Mouse (Mus musculus): ENCODE data around the gene Cma2.
"Not testable (repeated sequence)": the region's sequence is repeated elsewhere in the genome, so short reads cannot be mapped to it uniquely, and the experiment has no call there.

Cma2 gene

DNA sequence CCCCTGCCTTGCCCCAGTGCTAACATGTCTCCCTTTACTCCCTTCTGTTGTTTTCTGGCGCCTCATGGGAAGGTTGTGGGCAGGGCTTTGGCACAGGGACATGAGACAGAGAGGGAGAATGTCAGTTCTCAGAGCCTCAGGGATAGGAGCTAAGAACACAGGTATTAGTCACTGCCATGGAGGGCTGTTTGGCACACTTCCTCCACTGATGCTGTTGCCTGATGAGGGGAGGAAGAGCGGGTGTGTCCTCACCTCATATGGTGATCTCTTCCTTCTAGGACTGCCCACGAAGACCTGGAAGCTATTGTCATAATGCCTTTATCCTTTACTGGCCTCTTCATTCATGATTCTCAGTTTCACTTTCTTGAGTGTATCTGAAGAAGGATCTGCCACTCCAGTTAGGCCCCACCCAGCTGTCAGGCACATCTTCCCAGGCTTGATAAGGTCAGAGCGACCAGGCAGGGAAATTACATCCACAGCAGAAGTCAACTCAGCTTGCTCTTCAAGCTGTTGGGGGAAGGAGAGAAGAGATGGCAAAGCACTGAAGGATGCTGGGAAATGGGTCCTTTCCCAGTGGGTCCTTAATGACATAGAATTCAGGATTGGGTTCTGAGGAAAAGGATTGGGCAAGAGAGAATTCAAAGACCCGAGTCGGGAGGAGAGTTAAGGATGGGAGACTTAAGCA lies at the start of gene Cma2:
Cma2 (plus strand) TSS at position 635 of the 685 bp plus-strand sequence.
- DNase-seq = no peak

DNA sequence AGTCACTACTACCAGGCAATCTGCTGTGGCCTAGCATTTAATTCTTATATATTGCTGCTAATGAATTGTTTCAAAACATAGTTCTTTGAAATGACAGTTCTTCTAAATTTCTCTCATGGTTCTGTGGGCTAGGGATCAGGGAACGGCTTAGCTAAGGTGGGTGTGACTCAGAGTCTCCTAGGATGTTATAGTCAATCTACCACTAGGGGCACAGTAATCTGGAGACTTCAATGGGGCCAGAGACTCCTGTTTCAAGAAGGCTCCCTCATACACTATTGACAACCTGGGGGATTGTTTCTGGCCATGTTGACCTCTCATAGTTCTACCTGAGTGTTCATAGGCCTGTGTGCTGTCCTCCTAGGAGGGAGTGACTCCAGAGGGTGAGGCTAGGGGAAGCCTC lies 45.3 kb upstream of the Cma2 start:
- DNase-seq = no peak

DNA sequence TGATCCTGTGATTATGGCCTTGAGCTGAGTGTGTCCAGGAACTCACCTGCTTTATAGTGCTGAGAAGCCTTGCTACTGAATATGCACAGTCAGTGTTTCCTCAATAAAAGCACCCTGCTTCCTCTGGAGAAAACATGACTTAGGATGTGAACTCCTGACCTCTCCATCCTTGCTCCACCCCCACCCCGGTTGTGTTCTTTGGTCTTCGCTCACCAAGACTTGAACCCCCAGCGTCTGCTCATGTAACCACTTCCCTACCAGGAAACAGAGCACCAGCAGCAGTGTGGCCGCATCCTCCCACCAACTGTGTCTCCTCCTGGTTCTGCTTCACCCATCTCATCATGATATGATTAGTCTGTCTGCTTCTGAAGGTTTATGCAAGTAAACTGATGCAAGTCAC lies 37.4 kb upstream of the Cma2 start:
- no peak for DNase-seq

DNA sequence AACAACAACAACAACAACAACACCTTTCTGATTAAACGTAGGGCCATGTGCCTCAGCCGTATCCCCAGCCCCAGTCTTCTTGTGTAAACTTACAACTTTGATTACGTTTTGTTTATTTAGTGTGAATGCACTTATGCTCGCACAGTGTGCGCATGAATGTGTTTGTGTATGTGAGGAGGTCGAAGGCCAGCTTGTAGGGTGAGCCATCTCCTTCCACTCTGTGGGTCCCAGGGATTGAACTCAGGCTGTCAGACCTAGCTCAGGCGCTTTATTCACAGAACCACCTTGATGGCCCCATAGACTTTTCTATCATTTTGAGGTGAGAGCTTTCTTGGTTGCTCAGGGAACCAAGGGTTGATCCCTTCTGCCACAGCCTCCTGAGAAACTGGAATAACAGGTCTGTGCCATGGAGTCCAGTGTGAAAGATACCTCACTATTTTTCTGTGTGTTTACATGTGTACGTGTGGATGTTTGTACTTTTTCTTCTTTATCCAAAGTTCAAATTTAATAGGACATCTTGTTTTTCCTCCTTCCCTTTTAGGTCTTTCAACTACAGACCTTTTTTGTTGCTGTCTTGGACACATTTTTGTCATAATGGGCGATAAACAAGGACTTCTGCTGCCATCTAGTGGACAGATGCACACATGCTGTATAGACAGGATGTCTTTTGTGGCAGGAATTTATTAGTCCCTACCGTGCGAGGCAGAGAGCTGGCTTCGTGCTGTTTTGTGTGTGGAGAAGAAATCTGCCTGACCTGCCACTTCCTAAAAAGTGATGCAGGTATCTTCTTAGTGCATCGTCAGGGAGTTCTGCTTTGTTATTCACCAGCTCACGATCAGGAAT lies 32.3 kb upstream of the Cma2 start:
- DNase-seq = peak; percentile 71 to 86

DNA sequence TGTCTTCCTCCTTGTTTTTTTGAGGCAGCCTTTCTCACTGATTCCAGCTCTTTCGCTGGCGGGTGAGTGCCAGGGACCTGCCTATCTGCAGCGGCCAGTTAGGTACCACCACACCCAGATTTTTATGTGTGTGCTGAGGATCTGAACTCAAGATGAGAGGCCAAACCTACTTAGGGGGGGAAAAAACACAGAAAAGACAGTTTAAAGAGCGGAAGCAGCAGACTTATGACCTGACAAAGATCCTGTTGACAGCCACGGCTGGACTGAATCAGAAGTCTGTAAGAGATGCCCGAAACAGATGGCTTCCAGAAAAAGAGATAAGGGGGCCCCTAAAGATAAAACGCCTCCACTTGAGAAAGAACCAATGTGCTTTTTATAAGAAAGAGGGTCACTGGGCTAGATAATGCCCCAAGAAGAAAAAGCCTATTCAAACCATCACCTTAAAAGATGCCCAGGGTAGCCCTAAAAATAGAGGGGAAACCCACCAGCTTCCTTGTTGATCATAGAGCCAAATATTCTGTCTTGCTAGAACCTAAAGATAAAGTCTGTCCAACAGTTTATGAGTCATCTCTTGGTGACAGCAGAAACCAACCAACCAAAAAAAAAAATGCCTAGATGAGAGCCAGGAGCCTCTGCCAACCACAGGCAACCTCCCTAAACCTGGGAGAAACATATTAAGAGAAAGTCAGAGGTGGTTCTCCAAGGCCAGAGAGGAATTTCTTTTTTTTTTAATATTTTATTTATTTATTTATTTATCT lies 28.1 kb upstream of the Cma2 start:
- no peak for DNase-seq

DNA sequence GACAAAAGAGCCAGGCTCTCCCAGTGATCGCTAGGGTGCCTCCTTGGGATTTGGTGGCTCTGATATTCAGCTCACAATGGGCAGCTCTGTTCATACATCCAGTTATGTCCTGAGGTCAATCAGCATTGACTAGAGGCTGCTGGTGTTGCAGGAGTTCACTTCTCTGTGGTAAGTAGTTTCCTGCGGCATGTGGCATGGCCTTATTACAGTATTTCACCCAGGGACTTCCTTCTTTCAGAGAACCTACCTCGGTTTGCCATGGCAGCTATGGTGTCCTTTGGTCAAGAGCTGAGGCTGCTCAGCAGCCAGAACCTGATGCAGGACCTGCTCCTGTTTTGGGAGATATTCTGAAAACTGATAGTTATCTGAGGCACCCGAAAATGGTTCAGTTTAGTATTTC lies 23.9 kb upstream of the Cma2 start:
- no peak for DNase-seq

DNA sequence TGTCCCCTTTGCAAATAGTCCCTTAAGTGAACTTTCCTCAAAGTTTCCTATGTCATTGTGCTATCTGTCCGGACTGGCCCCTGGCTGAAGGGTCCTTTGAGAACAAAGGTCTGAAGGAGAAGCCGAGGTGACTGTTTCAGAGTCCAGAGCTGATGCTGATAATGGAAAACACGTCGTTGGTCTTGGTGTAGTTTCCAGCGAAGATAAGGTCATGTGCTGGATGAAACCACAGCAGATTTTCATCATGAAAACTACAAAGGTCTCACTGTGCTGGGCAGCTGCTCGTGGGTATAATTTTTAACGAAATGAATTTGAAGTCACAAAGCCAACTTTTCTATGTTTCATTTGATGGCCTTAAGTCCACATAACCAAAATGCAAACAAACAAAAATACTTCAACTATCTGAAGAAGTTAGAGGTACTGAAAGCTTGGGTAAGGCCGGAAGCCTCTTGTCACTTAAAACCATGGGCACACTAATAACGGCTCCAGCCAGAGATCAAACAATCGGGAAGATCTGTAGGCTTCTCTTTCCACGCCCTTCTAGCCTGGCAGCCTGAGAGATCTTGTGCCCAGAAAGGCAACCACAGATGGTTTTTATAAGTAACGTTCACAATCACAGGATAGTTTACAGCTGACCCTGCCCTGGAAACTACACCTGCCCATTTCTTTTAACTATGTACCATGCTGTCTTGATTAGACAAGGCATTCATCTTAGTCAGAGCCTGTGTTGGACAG lies 21.4 kb upstream of the Cma2 start:
- DNase-seq = no peak

DNA sequence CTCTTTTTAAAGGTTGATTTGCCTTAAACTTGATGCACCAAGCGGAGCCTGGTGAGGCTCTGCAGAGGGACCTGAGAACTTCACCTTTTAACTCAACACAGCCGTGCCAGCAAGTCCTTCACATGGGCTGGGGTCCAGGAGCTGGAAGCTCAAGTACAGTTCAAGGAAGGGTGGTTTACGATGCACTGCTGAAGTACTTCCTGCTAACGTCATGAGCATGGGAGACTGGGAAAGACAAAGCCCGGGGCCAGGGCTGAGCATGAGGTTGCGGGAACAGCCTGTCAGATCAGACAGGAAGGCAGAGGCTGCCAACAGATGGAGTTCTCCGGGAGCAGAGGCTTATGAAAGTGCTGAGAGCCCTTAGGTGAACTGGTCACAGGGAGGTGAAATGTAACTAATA lies 17.2 kb upstream of the Cma2 start:
- DNase-seq = peak in 1 of 2 experiments; percentile 26

DNA sequence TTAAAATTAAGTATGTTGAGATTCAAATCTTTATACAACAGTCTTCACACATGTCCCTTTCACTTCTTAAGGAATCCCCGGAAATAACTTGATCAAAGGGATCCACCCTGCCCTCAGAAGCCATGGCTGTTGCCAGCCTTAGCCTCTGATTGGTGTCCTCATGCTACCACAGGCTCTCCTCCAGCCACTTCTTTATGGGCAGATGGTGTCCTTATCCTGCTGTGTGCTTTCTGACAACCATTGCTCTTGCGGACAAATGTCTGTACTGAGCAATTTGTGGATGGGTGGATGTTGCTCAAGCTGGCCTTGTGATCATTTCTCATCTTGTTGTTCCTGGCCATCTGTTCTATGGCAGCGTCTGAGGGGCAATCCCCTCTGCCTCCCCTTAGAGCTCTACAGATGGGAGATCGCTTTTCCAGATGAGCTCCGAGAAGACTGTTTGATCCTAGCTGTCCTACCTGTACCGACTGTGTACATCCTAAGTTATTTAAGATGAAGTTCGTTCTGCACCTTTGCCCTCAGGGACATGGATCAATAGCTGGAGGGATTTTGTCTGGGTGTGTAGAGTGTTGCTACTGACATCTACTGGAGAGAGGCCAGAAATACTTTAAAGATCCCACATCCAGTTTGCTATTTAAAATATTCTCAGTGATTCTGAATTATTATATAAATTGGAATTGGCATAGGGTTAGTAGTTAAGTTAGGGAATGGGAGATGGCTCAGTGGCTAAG lies 10.5 kb upstream of the Cma2 start:
- DNase-seq = peak in 1 of 2 experiments; percentile 23

DNA sequence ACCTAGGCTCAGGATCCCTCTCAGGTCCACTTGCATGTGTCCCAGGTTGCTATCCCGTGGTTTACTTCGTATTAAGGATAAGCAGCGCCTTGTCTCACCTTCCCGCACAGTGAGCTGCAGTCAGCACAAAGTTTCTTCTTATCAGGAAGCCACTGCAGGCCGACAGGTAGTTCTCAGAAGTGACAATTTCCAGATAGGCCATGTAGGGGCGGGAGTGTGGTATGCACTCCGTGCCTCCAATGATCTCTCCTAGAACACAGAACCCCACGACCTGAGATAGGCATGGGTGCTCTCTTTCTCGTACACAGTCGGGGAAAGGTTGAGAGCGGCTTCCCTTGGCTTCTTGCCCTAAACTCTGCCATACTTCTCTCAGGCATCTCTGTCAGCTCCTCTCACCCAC lies 7.2 kb upstream of the Cma2 start:
- no peak for DNase-seq

DNA sequence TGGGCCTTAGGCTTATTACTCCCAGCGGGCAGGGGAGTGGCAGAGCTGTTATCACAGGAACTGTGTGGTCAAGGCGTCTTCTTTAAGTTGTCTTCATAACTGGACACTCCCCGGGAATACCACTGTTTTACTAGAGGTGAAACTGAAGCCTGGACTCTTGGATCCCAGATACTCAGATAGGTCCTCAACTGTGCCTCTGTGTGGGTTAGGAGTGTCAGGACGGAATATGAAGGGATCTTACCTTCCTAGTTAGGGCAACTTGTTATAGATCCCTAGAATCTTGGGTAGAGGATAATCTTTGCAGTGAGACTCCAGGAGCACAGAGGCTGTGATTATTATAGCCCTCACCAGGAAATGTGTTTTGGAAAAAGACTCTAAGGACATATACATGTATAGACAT lies 6.2 kb upstream of the Cma2 start, which contains the start of gene Cma1:
Cma1 (minus strand) TSS at position 101 of the 400 bp plus-strand sequence.
- DNase-seq = no peak

DNA sequence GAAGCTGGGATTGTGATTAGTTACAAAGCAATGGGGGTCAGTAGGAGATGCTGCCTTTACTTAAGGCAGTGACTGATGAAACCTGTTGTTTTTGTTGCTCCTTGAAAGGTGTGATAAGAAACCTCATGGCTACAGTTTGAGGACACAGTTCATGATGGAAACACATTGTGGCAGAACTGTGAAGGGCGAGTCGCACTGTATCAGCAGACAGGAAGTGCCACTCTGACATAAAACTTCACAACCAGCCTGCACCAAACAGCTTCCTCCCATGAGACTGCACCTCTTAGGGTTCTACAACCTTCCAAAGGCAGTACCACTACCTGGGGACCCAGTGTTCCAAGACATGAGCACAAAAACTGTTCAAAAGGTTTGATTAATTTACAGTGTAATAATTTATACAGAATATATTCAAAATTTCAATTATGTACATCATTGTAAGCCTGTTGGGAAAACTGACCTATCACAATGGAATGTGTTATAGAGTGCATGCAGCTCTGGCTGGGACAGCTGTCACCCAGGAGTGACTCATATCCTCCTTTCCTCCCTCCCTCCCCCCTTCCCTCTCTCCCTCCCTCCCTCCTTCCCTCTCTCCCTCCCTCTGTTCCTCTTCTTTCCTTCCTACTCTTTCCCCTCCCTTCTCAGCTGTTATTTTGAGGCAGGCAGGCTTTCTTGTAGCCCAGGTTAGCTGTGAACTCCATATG lies 4.4 kb upstream of the Cma2 start:
- DNase-seq = no peak

DNA sequence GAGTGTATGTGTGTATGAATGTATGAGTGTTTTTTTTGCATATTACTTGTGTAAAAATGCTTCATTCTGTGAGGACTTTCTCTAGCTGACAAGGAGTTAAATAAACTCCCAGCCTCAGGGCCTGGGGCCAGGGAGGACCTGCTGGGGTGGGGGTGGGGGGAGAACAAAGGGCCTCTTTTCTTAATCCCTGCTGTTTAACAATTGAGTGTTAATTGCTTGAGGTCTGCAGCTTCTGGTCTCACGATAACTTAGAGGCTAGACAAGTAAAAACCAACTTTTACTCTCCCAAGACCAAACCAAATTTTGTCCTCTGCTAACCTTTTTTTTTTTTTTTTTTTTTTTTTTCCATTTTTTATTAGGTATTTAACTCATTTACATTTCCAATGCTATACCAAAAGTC lies 12.5 kb downstream of the Cma2 start:
- DNase-seq = no peak

DNA sequence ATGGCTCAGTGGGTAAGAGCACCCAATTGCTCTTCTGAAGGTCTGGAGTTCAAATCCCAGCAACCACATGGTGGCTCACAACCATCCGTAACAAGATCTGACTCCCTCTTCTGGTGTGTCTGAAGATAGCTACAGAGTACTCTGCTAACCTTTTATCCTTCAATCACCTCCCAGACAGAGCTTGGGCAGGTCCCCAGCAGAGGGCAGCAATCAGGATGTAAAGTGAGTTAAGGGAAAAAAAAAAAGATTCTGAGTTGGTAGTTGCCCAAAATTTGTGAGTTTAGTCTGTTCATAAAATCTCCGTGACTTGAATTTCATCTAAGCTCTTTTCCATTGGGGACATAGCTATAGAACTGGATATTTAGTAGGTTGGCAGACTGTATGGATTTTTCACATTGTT lies 13.1 kb downstream of the Cma2 start:
- DNase-seq = not testable (repeated sequence)

DNA sequence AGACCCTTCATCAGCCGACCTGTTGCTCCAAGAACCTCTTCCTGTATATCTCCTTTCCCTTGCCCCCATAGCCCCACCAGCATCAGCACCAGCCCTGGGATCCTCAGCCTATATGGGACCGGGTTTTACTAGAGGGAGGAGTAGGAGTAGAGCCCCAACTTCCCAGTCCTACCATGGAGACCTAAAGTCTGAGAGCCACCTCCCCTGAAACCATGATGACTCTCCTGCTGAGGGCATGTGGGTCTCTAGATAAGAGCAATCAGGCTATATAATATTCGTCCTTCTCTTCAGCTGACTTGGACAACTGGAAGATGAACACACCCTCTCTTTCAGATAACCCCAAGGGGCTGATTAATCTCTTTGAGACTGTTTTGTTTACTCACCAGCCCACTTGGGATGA lies 36.7 kb downstream of the Cma2 start:
- not testable (repeated sequence) for DNase-seq

DNA sequence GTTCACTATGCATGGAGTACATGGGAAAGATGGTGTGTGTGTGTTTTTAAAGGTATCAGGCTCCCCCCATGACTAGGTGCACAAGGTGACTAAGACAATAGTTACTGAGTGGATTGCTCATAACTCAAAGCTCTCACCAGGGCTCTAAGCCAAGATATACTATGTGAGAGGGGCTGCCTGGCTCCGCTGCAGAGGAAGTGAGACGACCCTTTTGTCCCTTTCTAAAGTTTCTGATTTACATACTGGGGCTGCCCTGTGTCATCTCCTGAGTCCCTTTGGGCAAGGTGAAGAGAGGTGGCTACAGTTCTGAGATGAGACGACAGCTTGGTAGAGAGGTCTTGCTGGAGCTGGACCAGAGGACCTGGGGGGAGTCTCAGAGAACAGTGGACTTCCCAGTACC lies 62.4 kb downstream of the Cma2 start:
- DNase-seq = no peak

DNA sequence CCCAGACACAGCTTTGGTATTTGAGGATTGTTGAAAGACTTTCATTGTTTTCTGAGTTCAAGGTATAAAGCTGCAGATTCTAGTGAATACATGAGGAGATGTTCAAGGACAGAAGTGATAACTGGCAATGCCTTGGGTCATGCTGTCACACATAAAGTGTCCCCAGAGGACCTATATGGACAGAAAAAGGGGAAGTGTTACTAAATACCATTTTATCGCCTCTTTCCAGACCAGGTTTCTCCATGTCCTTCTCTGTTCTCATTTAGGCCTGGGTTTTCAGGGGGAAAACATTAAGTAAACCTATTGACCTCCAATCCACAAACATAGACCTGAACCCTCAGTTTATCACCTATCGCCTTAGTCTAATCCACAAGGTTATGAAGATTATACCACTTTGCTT lies 63.1 kb downstream of the Cma2 start:
- DNase-seq = no peak

DNA sequence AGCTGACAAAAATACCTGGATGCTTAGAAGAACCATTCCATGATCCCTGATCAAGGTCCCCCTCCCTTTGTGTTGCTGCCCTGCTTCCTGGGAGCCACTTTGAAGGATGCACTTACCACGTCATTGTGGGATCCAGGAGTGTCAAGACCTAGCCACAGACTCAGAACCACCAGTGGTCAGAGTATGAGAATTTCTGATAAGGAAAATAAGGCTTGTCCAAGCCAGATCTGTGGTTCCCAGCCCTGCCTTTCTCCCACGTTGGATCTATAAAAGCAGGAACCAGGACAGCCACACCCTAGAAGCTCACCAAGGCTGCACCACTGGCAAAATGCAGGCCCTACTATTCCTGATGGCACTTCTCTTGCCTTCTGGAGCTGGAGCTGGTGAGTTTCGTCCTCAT lies 66.9 kb downstream of the Cma2 start, which contains the start of gene Mcpt1:
Mcpt1 (plus strand) TSS at position 301 of the 400 bp plus-strand sequence.
- not testable (repeated sequence) for DNase-seq

DNA sequence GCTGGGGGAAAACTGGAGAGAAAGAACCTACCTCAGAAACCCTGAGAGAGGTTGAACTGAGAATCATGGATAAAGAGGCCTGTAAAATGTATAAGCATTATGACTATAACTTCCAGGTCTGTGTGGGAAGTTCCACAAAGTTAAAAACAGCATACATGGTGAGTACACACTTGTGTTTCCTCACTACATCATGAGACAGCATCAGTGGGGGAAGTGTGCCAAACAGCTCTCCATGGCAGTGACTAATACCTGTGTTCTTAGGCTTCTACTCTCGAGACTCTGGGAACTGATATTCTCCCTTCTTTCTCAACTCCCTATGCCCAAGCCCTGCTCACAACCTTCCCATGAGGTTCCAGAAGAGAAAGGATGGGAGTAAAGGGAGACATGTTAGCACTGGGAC lies 68.7 kb downstream of the Cma2 start:
- DNase-seq = no peak

DNA sequence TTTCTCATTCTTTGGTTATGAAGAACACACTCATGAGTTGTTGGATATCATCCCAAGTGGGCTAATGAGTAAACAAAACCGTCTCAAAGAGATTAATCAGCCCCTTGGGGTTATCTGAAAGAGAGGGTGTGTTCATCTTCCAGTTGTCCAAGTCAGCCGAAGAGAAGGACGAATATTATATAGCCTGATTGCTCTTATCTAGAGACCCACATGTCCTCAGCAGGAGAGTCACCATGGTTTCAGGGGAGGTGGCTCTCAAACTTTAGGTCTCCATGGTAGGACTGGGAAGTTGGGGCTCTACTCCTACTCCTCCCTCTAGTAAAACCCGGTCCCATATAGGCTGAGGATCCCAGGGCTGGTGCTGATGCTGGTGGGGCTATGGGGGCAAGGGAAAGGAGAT lies 70.5 kb downstream of the Cma2 start:
- not testable (repeated sequence) for DNase-seq
